Mouse (Mus musculus) kidney, postnatal 4 days (tissue): ENCODE measurements at regions not wholly inside any gene's neighbourhood (a gene's known extent, or its start where the extent isn't known, plus 50 kb on each side); places are given as distances from the start of the nearest gene placed in this dataset.
A peak's percentile ranks its signal among the peaks of the same experiment; 100 is the strongest.
"Not testable (repeated sequence)": the region's sequence is repeated elsewhere in the genome, so short reads cannot be mapped to it uniquely, and the experiment has no call there.

Experiments
- DNase-seq, 2 experiments: peaks; one replicate each; pipeline ENCODE4 v3.0.0; 2021; ENCODE audit warnings: mixed read lengths in 2 of 2

- DNase-seq, result no peak
These were observed 58.1 kb upstream of the Slc1a4 start for GRCm38 (mm10) chr11:20390622-20391021.

- DNase-seq, result not testable (repeated sequence)
These were observed 60.8 kb upstream of the Slc1a4 start for GRCm38 (mm10) chr11:20393302-20393701.

- not testable (repeated sequence) for DNase-seq
These were observed 61.3 kb upstream of the Slc1a4 start for GRCm38 (mm10) chr11:20393807-20394206.

- no peak for DNase-seq
These were observed 63.3 kb upstream of the Slc1a4 start for GRCm38 (mm10) chr11:20395848-20396203.

- DNase-seq, result no peak
These were observed 63.8 kb upstream of the Slc1a4 start for GRCm38 (mm10) chr11:20396204-20396848.

GRCm38 (mm10) chr11:20396884-20397283 is 64.4 kb upstream of the Slc1a4 start:
- no peak for DNase-seq

GRCm38 (mm10) chr11:20400302-20401234 is 68.1 kb upstream of the Slc1a4 start:
- peak; percentile 87 to 90 for DNase-seq

- DNase-seq, result no peak
These were observed 70.9 kb upstream of the Slc1a4 start for GRCm38 (mm10) chr11:20403456-20403855.

- DNase-seq, result no peak
These were observed 72.0 kb upstream of the Slc1a4 start for GRCm38 (mm10) chr11:20404476-20404875.

GRCm38 (mm10) chr11:20418141-20418540 is 85.6 kb upstream of the Slc1a4 start:
- no peak for DNase-seq

- DNase-seq, result no peak
These were observed 88.4 kb upstream of the Slc1a4 start for GRCm38 (mm10) chr11:20420876-20421275.

- DNase-seq, result no peak
These were observed 103.5 kb upstream of the Slc1a4 start for GRCm38 (mm10) chr11:20436057-20436456.

GRCm38 (mm10) chr11:20442476-20442875 is 100.6 kb upstream of the Sertad2 start:
- no peak for DNase-seq

GRCm38 (mm10) chr11:20445061-20445902 is 97.8 kb upstream of the Sertad2 start:
- no peak for DNase-seq

GRCm38 (mm10) chr11:20445903-20446264 is 97.2 kb upstream of the Sertad2 start:
- DNase-seq, result peak; percentile 87 to 88

- peak in 1 of 2 experiments; percentile 33 for DNase-seq
These were observed 90.2 kb upstream of the Sertad2 start for GRCm38 (mm10) chr11:20452901-20453300.

- DNase-seq, result no peak
These were observed 89.3 kb upstream of the Sertad2 start for GRCm38 (mm10) chr11:20453786-20454185.

GRCm38 (mm10) chr11:20455085-20455864 is 87.8 kb upstream of the Sertad2 start:
- peak; percentile 92 to 93 for DNase-seq

GRCm38 (mm10) chr11:20455865-20456648 is 87.0 kb upstream of the Sertad2 start:
- DNase-seq, result peak in 1 of 2 experiments; percentile 59

GRCm38 (mm10) chr11:20459140-20459539 is 83.9 kb upstream of the Sertad2 start:
- no peak for DNase-seq

GRCm38 (mm10) chr11:20460501-20460921 is 82.5 kb upstream of the Sertad2 start:
- DNase-seq, result no peak
